Mouse (Mus musculus) heart, postnatal 36 days (tissue): Measurements from ENCODE around the gene Rrp12. TPM values are rescaled to one million over a fixed set of nuclear protein-coding genes. Genes with fewer than 3 reads are reported as not detected.
"Not testable (repeated sequence)": the region's sequence is repeated elsewhere in the genome, so short reads cannot be mapped to it uniquely, and the experiment has no call there.

ENCODE experiments used
- DNase-seq, 2 experiments: peaks; one replicate each; pipeline ENCODE4 v3.0.0; 2021 to 2022
- intact Hi-C: fragments of 180-260 bp; cut with DNase I; formaldehyde crosslinking; loops from one replicate; pipeline ENCODE4 v1.15.1; 2025
- total RNA-seq, 2 experiments: library from RNA; stranded (reverse); gene quantifications; 2 replicates each; pipeline ENCODE4 v1.2.3; 2021

The Rrp12 gene
- total RNA-seq: 10 to 100 TPM; 17.0 to 17.3 TPM

- intact Hi-C loops: loop anchor here (1.0 to 2.0 kb wide), 3 partner anchors 15 to 131 kb away; partner anchors contain the start of genes Exosc1, Pgam1 and Zdhhc16
- peak; percentile 71 to 75 for DNase-seq
Measured at GRCm38 (mm10) chr19:41895460-41896318, at the start of gene Rrp12. Gene Rrp12, minus strand, starts transcription at chr19:41896173.

- intact Hi-C loops: no loop called here
- DNase-seq: no peak
Measured at GRCm38 (mm10) chr19:41943841-41944240, 47.9 kb upstream of the Rrp12 start.

DNA sequence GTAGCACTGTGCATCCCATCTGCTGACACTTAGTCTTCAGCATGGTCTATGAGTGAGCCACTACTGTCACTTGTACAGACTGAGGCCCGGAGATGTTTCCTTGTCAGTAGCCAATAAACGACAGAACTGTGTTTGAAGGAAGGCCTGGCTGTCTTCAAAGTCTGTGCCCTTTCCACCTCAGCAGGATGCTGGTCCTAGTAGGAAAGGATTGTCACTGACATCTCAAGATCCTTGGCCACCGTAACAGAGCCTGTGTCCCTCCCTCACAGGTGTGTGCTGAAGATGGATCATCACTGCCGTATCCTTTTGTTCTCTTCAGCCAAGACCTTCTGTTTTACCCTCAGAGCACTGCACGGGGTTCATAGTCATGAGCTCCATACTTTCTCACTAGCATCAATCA, 42.6 kb upstream of the Rrp12 start:
- no peak for DNase-seq
- intact Hi-C loops: loop anchor here (10.0 kb wide), 1 partner anchor 86 kb away; no protein-coding TSS in a partner anchor

DNA sequence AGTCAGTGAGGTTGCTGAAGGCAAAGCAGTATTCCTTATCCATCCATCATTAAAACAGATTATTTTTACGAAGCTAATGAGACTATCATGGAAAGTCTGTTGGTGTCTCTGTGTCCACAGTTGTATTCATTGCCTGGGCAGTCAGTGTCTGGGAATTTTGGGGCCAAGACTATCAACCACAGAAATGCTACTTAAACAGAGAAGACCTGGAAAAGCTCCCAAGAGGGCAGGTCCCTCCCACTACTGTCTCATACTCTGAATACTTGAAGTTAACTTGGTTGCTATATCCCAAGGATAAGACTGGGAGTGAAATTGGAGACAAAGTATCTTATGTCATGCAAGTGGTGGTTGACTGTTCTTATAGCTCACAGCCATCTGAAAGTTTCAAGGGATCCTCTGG, 39.9 kb upstream of the Rrp12 start:
- no peak for DNase-seq
- intact Hi-C loops: loop anchor here (10.0 kb wide), 1 partner anchor 89 kb away; no protein-coding TSS in a partner anchor

- DNase-seq: no peak
- intact Hi-C loops: loop anchor here (10.0 kb wide), 1 partner anchor 91 kb away; no protein-coding TSS in a partner anchor
Measured at GRCm38 (mm10) chr19:41934124-41934523, 38.2 kb upstream of the Rrp12 start.

DNA sequence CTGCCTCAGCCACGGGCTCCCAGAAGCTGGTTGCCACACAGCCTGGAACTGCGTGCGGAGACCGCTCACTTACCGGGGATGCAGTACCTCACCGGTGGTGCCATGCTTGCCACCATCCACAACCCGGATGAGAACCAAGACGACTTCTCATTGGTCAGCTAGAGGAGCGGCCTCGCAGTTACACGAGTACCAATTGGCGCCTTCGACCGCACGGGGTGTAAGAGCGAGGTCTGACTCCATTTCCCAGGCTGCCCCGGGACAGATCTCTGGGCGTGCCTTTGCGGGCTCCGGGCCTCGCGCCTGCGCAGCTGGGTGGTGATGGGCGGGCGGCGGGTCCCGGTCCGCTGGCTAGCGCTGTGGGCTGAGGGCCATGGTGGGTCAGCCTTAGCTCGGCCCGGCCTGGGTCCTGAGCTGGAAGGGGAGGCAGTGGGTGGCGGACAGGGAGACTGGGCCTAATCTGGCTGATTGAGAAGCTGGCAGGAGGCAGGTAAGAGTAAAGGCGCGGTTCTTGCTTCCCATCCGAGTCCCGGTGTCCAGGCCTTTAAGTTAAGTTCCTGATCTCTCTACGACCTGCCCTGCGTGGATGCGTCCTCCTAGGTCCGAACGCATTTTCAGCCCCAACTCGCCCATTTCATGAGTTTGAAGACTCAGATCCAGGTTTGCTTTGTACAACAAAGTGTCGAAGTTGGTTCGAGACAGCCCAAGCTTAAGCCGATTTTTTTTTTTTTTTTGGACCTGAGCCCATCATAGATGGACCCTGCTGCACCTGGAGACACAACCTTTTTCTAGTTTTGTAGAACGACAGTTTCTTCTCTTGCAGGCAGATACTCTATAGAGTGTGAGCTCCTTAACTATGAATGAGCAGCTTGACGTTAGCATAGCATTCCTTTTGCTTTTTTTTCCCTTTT, 37.5 kb upstream of the Rrp12 start, which contains the start of the genes Exosc1 and Zdhhc16:
Gene Exosc1, minus strand, starts transcription at position 245 of the 908 bp plus-strand sequence.
Gene Zdhhc16, plus strand, starts transcription at position 302 of the 908 bp plus-strand sequence.
- intact Hi-C loops: loop anchor here (1.0 to 10.0 kb wide), 3 partner anchors 21 to 91 kb away; no protein-coding TSS in a partner anchor
- peak; percentile 97 to 98 for DNase-seq

DNA sequence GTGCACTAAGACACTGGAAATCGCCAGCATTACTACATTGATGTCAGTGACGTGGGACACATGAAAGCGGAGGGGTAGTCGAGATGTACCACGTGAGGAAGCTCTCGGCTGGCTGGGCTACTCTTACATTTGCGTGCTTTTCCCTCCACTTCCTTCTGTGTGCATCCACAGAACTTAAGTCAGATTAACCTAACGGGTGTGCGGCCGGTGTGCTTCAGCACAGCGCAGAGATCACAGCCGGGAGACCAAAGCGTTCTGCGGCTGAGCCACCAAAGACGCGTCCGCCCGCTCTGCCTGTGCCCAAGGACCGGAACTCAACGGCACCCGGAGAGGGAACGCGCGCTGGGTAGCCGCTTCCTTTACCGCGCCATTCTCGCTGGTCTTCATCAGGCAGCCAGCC, 36.7 kb upstream of the Rrp12 start:
- no peak for DNase-seq
- intact Hi-C loops: loop anchor here (1.0 to 10.0 kb wide), 3 partner anchors 20 to 92 kb away; no protein-coding TSS in a partner anchor

- intact Hi-C loops: no loop called here
- no peak for DNase-seq
Measured at GRCm38 (mm10) chr19:41920412-41921067, 24.6 kb upstream of the Rrp12 start.

GRCm38 (mm10) chr19:41919471-41919870, 23.5 kb upstream of the Rrp12 start:
- intact Hi-C loops: no loop called here
- no peak for DNase-seq

DNA sequence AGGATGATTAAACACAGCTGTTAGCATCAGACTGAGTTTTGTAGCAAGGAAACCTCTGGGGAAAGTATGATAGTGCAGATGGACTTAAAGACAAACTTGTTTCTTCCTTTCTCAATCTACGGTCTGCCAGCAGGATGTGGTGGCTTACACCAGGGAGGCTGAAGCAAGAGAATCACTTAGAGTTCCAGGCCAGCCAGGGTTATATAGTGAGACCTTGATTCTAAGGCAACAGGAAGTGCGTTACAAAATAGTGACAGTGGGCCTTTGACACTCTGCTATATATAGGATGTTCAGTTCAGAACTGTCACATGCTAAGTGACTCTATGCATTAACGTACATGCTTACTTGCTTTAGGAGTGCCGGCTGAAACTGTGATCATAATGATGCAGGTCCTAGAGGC, 20.9 kb upstream of the Rrp12 start:
- no peak for DNase-seq
- intact Hi-C loops: no loop called here

DNA sequence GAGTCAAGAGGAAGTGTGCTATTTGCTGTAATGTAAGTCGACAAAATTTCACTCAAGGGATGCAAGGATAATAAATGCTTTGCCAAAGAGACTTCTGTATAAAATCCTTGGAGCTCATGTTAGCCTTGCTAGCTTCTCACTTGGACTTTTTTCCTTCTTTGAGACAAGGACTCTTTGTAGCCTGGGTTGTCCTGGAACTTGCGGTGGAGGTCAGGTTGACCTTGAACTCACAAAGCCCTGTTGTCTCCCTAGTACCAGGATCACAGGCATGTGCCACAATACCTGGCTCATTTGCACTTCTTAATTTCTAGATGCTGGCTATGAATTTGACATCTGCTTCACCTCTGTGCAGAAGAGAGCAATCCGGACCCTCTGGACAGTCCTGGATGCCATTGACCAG, 19.3 kb upstream of the Rrp12 start:
- intact Hi-C loops: no loop called here
- no peak for DNase-seq

DNA sequence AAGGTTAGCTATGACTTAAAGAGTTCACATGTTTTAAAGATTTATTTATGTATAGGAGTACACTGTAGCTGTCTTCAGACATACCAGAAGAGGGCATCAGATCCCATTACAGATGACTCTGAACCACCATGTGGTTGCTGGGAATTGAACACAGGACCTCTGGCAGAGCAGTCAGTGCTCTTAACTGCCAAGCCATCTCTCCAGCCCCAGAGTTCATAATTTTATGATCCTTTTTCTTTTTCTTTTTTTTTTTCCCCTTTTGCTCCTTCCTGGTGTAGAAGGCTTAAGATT, 18.6 kb upstream of the Rrp12 start:
- DNase-seq: not testable (repeated sequence)
- intact Hi-C loops: loop anchor here (5.0 kb wide), 2 partner anchors 67 to 113 kb away; partner anchors contain the start of gene Frat2

DNA sequence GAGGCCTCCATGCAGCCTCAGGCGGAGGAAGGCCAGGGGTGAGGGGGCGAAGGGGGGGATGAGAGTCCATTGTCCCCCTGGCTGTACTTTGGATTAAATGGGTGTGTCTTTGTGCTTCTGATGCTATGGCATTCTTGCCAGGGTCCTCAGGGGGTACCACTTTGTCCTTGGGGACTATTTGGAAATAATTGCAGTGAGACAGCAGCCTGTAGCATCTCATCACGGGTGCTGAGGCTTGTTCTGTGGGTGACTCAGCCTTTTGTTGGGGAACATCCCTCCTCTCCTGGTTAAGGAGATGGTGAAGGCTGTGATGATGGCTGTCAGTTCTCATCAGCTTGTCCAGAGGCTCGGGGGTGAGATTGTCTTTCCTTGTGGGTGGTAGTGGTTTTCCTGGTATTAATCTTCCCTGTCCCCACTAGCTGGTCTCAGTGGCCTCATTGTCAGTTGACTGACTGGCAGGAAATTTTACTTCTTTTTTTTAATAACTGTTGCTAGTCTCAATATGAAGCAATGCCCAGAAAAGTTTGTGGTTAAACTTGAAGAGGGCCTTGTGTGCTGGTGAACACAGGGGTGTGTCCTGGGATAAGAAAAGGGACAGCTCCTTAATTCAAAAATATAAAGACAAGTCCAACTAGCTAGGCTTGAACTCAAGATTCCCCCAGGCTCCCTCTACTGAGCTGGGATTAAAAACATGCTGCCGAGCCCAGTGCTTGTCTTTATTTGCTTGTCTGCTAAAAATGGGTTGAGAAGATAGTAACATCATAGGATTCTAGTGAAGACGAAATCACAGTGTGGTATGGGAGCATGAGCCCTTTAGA, 18.0 kb upstream of the Rrp12 start:
- no peak for DNase-seq
- intact Hi-C loops: loop anchor here (2.0 to 5.0 kb wide), 3 partner anchors 19 to 113 kb away; partner anchors contain the start of genes Exosc1, Frat2 and Zdhhc16

DNA sequence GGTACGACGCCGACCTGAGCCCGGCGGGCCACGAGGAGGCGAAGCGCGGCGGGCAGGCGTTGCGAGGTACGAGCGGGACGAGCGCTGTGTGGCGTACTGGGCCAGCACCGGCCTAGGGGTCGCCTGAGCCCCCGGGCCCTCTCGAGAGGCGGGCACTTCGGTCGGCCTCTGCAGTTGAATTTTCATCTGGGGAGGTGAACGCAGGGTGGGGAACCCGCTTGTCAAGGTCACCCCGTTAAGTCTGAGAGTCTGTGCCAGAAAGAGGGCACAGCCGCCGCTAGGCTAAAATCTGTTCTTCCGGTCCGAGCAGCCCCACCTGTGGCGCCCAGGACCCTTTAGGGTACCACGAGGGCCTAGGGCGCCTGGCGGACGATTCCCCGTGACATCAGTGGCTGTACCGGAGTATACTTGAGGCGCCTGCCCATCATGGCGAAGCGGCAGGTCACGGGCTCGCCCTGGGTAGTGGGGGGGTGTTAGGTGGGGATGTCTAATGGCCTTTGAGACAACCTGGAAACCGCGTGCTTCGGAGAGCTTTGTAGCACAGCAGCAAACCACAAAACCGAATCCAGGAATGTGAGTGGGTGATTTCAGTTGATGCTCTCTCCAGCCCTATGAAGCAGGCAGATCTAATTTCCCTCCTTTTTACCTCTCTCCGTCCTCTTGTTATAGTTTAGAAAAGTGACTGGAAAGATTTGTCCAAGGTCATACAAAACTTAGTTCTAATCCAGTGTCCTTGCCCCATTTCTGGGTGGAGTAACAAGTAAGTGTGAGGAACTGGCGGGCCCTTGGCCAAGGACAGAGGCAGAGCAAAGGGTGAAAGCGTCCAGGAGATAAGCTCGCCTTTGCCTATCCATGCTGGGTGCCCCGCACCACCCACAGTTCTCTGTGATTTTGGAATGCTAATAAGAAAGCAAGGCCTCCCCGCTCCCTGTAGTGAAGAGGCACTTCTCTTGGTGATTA, 16.4 kb upstream of the Rrp12 start:
- DNase-seq: peak; percentile 28 to 47
- intact Hi-C loops: loop anchor here (2.0 to 5.0 kb wide), 3 partner anchors 20 to 115 kb away; partner anchors contain the start of genes Exosc1, Frat2 and Zdhhc16

DNA sequence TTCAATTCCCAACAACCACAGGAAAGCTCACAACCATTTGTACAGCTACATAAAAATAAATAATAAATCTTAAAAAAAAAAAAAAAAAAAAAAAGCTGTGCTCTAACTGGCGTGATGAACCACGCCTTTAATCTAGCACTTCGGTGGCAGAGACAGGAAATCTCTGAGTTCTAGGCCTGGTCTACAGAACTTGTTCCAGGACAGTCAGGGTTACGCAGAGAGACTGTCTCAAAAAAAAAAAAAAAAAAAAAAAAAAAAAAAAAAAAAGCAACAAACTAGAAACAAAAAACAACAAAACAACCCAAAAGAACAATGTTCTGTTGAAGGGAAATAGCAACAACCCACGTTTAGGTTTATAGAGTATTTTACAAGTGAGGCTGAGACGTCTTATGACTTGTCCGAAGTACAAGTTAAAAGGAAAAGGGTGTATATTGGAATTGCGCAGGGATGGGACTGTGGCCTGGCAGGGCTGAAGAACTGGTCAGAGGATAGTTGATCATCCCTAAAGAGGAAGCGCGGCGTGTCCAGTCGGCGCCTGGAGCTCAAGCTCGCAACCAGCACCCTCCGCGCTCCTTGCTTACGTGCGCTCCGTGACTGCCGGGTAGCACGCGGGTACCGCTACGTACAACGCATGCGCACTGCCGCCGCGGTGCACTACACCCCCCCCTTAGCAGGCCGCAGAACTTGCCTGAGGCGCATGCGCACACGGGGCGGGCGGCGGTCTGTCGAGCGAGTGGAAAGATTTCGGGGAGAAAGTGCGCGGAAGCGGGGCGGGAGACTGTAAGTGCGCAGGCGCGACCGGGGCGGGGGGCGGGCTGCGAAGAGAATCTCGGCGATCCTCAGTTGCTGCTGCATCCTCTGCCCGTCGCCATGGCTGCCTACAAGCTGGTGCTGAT, 15.5 kb upstream of the Rrp12 start, which contains the start of gene Pgam1:
Gene Pgam1, plus strand, starts transcription at position 746 of the 896 bp plus-strand sequence.
- DNase-seq: peak; percentile 95 to 96
- intact Hi-C loops: loop anchor here (2.0 to 5.0 kb wide), 4 partner anchors 15 to 116 kb away; partner anchors contain the start of genes Exosc1, Frat2, Rrp12 and Zdhhc16

GRCm38 (mm10) chr19:41910396-41910795, 14.4 kb upstream of the Rrp12 start:
- intact Hi-C loops: loop anchor here (2.0 to 5.0 kb wide), 3 partner anchors 14 to 117 kb away; partner anchors contain the start of genes Frat2 and Rrp12
- DNase-seq: no peak

DNA sequence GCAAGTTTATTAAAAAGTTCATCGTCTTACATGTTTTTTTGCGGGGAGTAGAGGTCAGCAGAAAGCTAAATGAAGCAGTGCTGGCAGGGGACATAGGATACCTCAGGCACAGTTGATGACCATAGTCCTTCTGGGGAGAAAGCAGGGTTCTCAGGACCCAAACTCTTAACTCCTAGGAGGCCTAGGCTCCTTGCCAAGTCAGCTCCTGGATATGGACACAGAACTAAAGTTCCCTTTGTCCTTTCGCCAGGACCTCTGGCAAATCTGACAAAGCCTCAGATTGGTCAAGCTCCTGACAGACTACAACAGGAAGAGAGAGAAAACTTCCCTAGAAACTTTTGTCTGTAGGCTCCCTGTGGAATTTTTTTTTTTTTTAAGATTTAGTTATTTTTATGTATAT, 12.8 kb upstream of the Rrp12 start:
- intact Hi-C loops: no loop called here

More for the DNA sequence above, 12.8 kb upstream of the Rrp12 start:
- no peak for DNase-seq
